ENCODE assay signal across 8 mouse cellular contexts in the genomic region with DNA sequence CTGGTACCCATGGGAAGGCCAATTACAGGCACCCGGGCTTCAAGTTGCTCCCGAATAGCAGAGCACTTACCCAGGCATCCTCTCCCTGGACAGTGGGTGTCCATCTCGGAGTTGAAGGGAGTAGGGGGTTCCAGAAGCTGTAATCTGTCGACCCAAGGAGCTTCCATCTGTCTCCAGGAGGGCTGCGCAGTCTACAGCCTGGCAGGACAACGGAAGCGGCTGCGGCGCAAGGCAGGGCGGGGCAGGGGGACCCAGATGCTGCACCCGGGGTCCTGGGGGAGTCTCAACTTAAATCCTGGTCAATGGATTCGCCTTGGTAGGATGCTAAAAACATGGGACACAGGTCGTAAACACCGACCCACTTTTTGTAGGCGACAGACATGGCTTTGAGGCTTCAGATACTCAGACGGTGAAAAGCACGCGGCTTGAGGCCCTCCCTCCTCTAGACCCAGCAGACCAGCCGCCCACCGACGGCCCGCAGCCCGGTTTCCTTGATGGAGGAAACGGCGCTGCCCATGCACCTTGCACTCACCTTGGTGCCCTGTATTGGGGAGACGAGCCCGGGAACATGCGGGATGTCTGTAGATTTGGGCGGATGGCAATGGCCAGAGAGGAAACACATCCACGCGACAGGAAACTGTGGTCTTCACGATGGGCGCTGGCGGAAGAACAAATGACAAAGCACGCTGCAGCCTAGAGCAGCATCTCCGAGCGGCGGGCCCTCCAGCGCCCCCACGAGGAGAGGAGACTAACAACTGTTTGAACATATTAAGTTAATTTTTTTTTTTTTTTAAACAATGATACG. TPM values are rescaled to one million over a fixed set of nuclear protein-coding genes. Genes with fewer than 3 reads are reported as not detected.
DNase-seq lines count a peak whose midpoint lies in the region; ATAC-seq and TF ChIP-seq lines count a peak whose summit lies in the region.

No protein-coding gene starts in this region.

- H3K4me1 ChIP-seq in hindbrain, embryonic 11.5 days (replicated peaks; ENCODE audit: control insufficient read depth, insufficient read depth, low read length): 0 out of 2 replicates have a peak, but pooled peaks cover 5% of the 10 kb centered on the region
- H3K4me1 ChIP-seq in lung, embryonic 16.5 days (replicated peaks; ENCODE audit: control insufficient read depth, insufficient read depth, low read length): peaks cover 17% of the 10 kb centered on the region
- peaks cover 12% of the 10 kb centered on the region for H3K4me1 ChIP-seq in thymus, adult 2 months (replicated peaks; ENCODE audit: control insufficient read depth, insufficient read depth, low read length)

- peak overlapping the region; percentile 96 for H3K9ac ChIP-seq in hindbrain, embryonic 11.5 days (ENCODE audit: low read depth, low read length)
- peak overlapping the region; percentile 92 for H3K9ac ChIP-seq in lung, embryonic 16.5 days (ENCODE audit: low read length)

- under 1% methylated on average over 41 of the region's 41 CpGs for whole genome bisulfite sequencing in hindbrain, embryonic 11.5 days
- under 1% methylated on average over 41 of the region's 41 CpGs for WGBS in lung, embryonic 16.5 days
- 1% methylated on average over 41 of the region's 41 CpGs for WGBS in thymus, adult 2 months

- H3K27ac ChIP-seq in hindbrain, embryonic 11.5 days (ENCODE audit: low read depth, low read length): peak overlapping the region; percentile 68
- H3K27ac ChIP-seq in lung, embryonic 16.5 days (ENCODE audit: low read length): peak overlapping the region; percentile 78
- H3K27ac ChIP-seq in thymus, adult 2 months (ENCODE audit: control insufficient read depth, insufficient read depth, low read length): no peak overlapping the region; the same call in 1 of the 2 replicates

- no peaks in the 10 kb centered on the region for H3K27me3 ChIP-seq in hindbrain, embryonic 11.5 days (ENCODE audit: control insufficient read depth, insufficient read depth, low read length)
- H3K27me3 ChIP-seq in lung, embryonic 16.5 days (ENCODE audit: control insufficient read depth, insufficient read depth, low read depth, low read length): no peaks in the 10 kb centered on the region; the same call in 1 of the 2 replicates
- H3K27me3 ChIP-seq in thymus, adult 2 months (ENCODE audit: control insufficient read depth, insufficient read depth, low read length): no peaks in the 10 kb centered on the region

- H3K36me3 ChIP-seq in hindbrain, embryonic 11.5 days (ENCODE audit: control insufficient read depth, insufficient read depth, low read length): peaks cover 20% of the 10 kb centered on the region
- H3K36me3 ChIP-seq in lung, embryonic 16.5 days (ENCODE audit: control insufficient read depth, insufficient read depth, low read length): peaks cover 41% of the 10 kb centered on the region
- peaks cover 36% of the 10 kb centered on the region for H3K36me3 ChIP-seq in thymus, adult 2 months (ENCODE audit: control insufficient read depth, insufficient read depth, low read length)

- peak; percentile 72; the same call in 1 of the 2 replicates for TF ChIP-seq CTCF in thymus, adult 2 months (IDR thresholded peaks at IDR 0.05; ENCODE audit: borderline replicate concordance, control insufficient read depth, extremely low read depth, insufficient read depth, low read length, poor library complexity)

- peak overlapping the region; percentile 68 for H3K4me2 ChIP-seq in hindbrain, embryonic 11.5 days (replicated peaks; ENCODE audit: low read depth, low read length)
- peak overlapping the region; percentile 86 for H3K4me2 ChIP-seq in lung, embryonic 16.5 days (ENCODE audit: low read depth, low read length)

- ATAC-seq in hindbrain, embryonic 11.5 days (ENCODE audit: low FRiP score): peak; percentile 87
- peak; percentile 91 for ATAC-seq in lung, embryonic 16.5 days (ENCODE audit: low read depth)

- peak overlapping the region; percentile 91 for H3K4me3 ChIP-seq in hindbrain, embryonic 11.5 days (ENCODE audit: low read depth, low read length)
- H3K4me3 ChIP-seq in lung, embryonic 16.5 days (ENCODE audit: low read length): peak overlapping the region; percentile 83
- H3K4me3 ChIP-seq in thymus, adult 2 months (ENCODE audit: control insufficient read depth, insufficient read depth, low read length): peak overlapping the region; percentile 98

- no peaks in the 10 kb centered on the region for H3K9me3 ChIP-seq in hindbrain, embryonic 11.5 days (ENCODE audit: control insufficient read depth, low read length)
- H3K9me3 ChIP-seq in lung, embryonic 16.5 days (ENCODE audit: control insufficient read depth, low read length): no peaks in the 10 kb centered on the region

- peak; percentile 94 for DNase-seq in Muller cell, postnatal 12 days (ENCODE audit: inconsistent ontology term)
- peak; percentile 83 for DNase-seq in cerebellum, adult 9-11 months
- DNase-seq in frontal cortex, adult 2 months (ENCODE audit: extremely low spot score in 1 of 2, low spot score in 1 of 2): peak; percentile 76 to 86
- DNase-seq in hindbrain, embryonic 11.5 days (ENCODE audit: low spot score): peak; percentile 95
- DNase-seq in layer of hippocampus, adult 9-11 months: peak; percentile 88
- peak; percentile 74 for DNase-seq in ovary, adult 18-20 months (ENCODE audit: low spot score)
- DNase-seq in thymus, adult 2 months: peak; percentile 81

- TF ChIP-seq POLR2A in thymus, adult 2 months (IDR thresholded peaks at IDR 0.05; ENCODE audit: control insufficient read depth, extremely low read depth, insufficient read depth, low read length, poor library complexity): no peak

RNA-seq across cellular contexts. Expression of a gene that starts 14.4 kb away (rescaled TPM):
- 1,510 and 1,726 TPM in 2 replicates for polyA plus RNA-seq in frontal cortex, adult 2 months (2012; rRNA removed)
- 42.3 and 79.1 TPM in 2 replicates for polyA plus RNA-seq in hindbrain, embryonic 11.5 days (2014; fragmentation: Nextera tagmentation; extraction: Ambion mirVana)
- polyA plus RNA-seq in lung, embryonic 16.5 days (2015; fragmentation: Nextera tagmentation; extraction: Ambion mirVana): 1.9 and 5.3 TPM in 2 replicates
- polyA plus RNA-seq in thymus, adult 2 months (2012; rRNA removed): 9.3 and 16.1 TPM in 2 replicates

RNA-seq across cellular contexts. Expression of a gene that starts 48.6 kb away (rescaled TPM):
- polyA plus RNA-seq in frontal cortex, adult 2 months (2012; rRNA removed): 44.2 and 44.4 TPM in 2 replicates
- polyA plus RNA-seq in hindbrain, embryonic 11.5 days (2014; fragmentation: Nextera tagmentation; extraction: Ambion mirVana): 25.6 and 32.4 TPM in 2 replicates
- polyA plus RNA-seq in lung, embryonic 16.5 days (2015; fragmentation: Nextera tagmentation; extraction: Ambion mirVana): 13.6 and 15.2 TPM in 2 replicates
- 43.8 and 47.8 TPM in 2 replicates for polyA plus RNA-seq in thymus, adult 2 months (2012; rRNA removed)

RNA-seq across cellular contexts. Expression of a gene that starts 54.8 kb away (rescaled TPM):
- polyA plus RNA-seq in frontal cortex, adult 2 months (2012; rRNA removed): 1.8 and 3.3 TPM in 2 replicates
- polyA plus RNA-seq in hindbrain, embryonic 11.5 days (2014; fragmentation: Nextera tagmentation; extraction: Ambion mirVana): 2.7 and 3.4 TPM in 2 replicates
- polyA plus RNA-seq in lung, embryonic 16.5 days (2015; fragmentation: Nextera tagmentation; extraction: Ambion mirVana): 15.0 and 19.1 TPM in 2 replicates
- polyA plus RNA-seq in thymus, adult 2 months (2012; rRNA removed): 6.2 and 12.1 TPM in 2 replicates

Comparison
In these comparisons a context has a peak if more than half of its experiments do, and no peak if none do; other contexts are left out.
1. RNA of a gene that starts 14.4 kb away (polyA plus RNA-seq): 1,510 to 1,726 TPM in frontal cortex, adult 2 months; 42.3 to 79.1 TPM in hindbrain, embryonic 11.5 days, 9.3 to 16.1 TPM in thymus, adult 2 months and 1.9 to 5.3 TPM in lung, embryonic 16.5 days; every median in the first group is over 10 times any median in the second.
2. Peak in every context shown above with its lines, with median percentiles within 50 percentile points of each other: DNase-seq and H3K4me3 ChIP-seq.